Mouse (Mus musculus): ENCODE measurements around the gene Adcy9.

DNA sequence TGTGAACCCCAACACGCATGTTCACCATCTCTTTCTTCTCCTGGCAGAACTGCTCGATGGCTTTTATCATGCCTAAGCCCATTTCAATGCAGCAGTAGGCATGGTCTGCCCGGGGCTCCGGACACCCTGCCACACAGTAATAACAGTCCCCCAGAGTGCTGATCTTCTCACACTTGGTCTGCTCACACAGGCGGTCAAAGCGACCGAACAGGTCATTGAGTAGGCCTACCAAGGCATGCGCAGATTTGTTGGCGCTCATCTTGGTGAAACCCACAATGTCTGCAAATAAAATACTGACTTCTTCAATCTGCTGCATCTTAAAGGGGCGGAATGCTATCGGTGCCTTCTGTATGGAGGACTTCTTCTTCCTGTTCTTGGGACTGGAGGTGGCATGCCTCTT, 2.2 kb downstream of the Adcy9 start:
- TF ChIP-seq POLR2A (IDR thresholded peaks at IDR 0.05; ENCODE audit: low read depth, low read length), result no peak
- TF ChIP-seq CTCF (conservative IDR thresholded peaks at IDR 0.05 in 1 of 2, IDR thresholded peaks at IDR 0.05 in 1 of 2; ENCODE audit: low read depth in 2 of 2, low read length in 2 of 2), result no peak
- no peak for TF ChIP-seq NELFE (IDR thresholded peaks at IDR 0.05; ENCODE audit: low read depth, low read length)
- TF ChIP-seq TCF12 (IDR thresholded peaks at IDR 0.05; ENCODE audit: low read depth, low read length), result no peak
